Mouse (Mus musculus) liver, embryonic 16.5 days (tissue): ENCODE data around the gene Galns. TPM values are rescaled to one million over a fixed set of nuclear protein-coding genes. Genes with fewer than 3 reads are reported as not detected.

Experiments used
- ATAC-seq: fragments of 200-750 bp; cut with Nextera tagmentation; 2 replicates; pipeline ENCODE4 v1.8.0; 2017; ENCODE audit warnings: low read depth, mild to moderate bottlenecking, moderate number of reproducible peaks, moderate library complexity
- H3K27ac ChIP-seq: fragments of 300-500 bp; sonication (generic); 2 replicates; pipeline ENCODE4 v1.5.1; 2014; ENCODE audit warnings: mild to moderate bottlenecking, low read length
- H3K27me3 ChIP-seq: fragments of 300-500 bp; sonication (generic); 2 replicates; pipeline ENCODE4 v1.6.1; 2014; ENCODE audit warnings: low read depth, low read length, mixed read lengths; ENCODE audit not compliant: control insufficient read depth, insufficient read depth
- H3K36me3 ChIP-seq: fragments of 300-500 bp; sonication (generic); 2 replicates; pipeline ENCODE4 v1.6.1; 2014; ENCODE audit warnings: mild to moderate bottlenecking; ENCODE audit not compliant: control insufficient read depth, insufficient read depth
- H3K4me1 ChIP-seq: fragments of 300-500 bp; sonication (generic); 2 replicates; pipeline ENCODE4 v1.6.1; 2014; ENCODE audit warnings: low read depth, low read length, mixed read lengths; ENCODE audit not compliant: control insufficient read depth
- H3K4me2 ChIP-seq: fragments of 300-500 bp; sonication (generic); 2 replicates; pipeline ENCODE4 v1.6.1; 2014; ENCODE audit warnings: low read depth, low read length, mixed read lengths
- H3K4me3 ChIP-seq: fragments of 300-500 bp; sonication (generic); 2 replicates; pipeline ENCODE4 v1.5.1; 2014; ENCODE audit warnings: low read depth, mild to moderate bottlenecking, low read length
- H3K9ac ChIP-seq: fragments of 300-500 bp; sonication (generic); 2 replicates; pipeline ENCODE4 v1.6.1; 2014; ENCODE audit warnings: low read depth, low read length
- H3K9me3 ChIP-seq: fragments of 300-500 bp; sonication (generic); replicated peaks from 2 replicates; pipeline ENCODE4 v1.6.1; 2016; ENCODE audit warnings: low read length; ENCODE audit not compliant: control insufficient read depth
- WGBS: fragments of 180-500 bp; shearing (Covaris S2); extraction: QIAGEN DNeasy Blood & Tissue Kit; methylation state at CpG from one replicate; pipeline ENCODE4 v1.1.7; 2014; ENCODE audit not compliant: insufficient replicate concordance; 5-methylcytosine and 5-hydroxymethylcytosine counted together
- polyA plus RNA-seq: library from polyadenylated mRNA; unstranded; fragments of >200 nt; fragmentation: Nextera tagmentation; extraction: Ambion mirVana; gene quantifications from 2 replicates; pipeline ENCODE4 v1.2.1, GENCODE M21; 2015

Galns gene
- polyA plus RNA-seq, 1 experiment from 2014 or later: 8.6 TPM

- H3K9ac ChIP-seq: no peak overlapping the region
Observed at GRCm38 (mm10) chr8:122648192-122648970, 37.1 kb upstream of the Galns start.

GRCm38 (mm10) chr8:122646337-122646736 lies 35.1 kb upstream of the Galns start:
- H3K27ac ChIP-seq: no peak overlapping the region
- H3K27me3 ChIP-seq: no peaks in the 10 kb centered on the region
- 80% methylated on average over 16 of the region's 16 CpGs for WGBS
- no peak for ATAC-seq
- H3K9ac ChIP-seq: no peak overlapping the region
- H3K4me3 ChIP-seq: no peak overlapping the region
- no peak overlapping the region for H3K4me2 ChIP-seq
- no peaks in the 10 kb centered on the region for H3K4me1 ChIP-seq
- no peaks in the 10 kb centered on the region for H3K9me3 ChIP-seq
- no peaks in the 10 kb centered on the region; the same call in 1 of the 2 replicates for H3K36me3 ChIP-seq

More at GRCm38 (mm10) chr8:122648192-122648970, 37.1 kb upstream of the Galns start:
- 81% methylated on average over 15 of the region's 15 CpGs for WGBS
- Histone ChIP-seq H3K27me3 (no peaks in the 10 kb centered on the region), H3K4me2 (no peak overlapping the region), H3K36me3 (no peaks in the 10 kb centered on the region; the same call in 1 of the 2 replicates), H3K4me3 (no peak overlapping the region), H3K27ac (no peak overlapping the region), H3K4me1 (peaks cover 2% of the 10 kb centered on the region; the same call in 1 of the 2 replicates), H3K9me3 (no peaks in the 10 kb centered on the region)
- no peak for ATAC-seq

GRCm38 (mm10) chr8:122644175-122644954 lies 33.1 kb upstream of the Galns start:
- no peaks in the 10 kb centered on the region; the same call in 1 of the 2 replicates for H3K4me1 ChIP-seq
- WGBS: 67% methylated on average over 6 of the region's 6 CpGs
- no peak overlapping the region for H3K4me3 ChIP-seq
- H3K36me3 ChIP-seq: no peaks in the 10 kb centered on the region; the same call in 1 of the 2 replicates
- no peaks in the 10 kb centered on the region for H3K9me3 ChIP-seq
- no peak for ATAC-seq
- no peaks in the 10 kb centered on the region for H3K27me3 ChIP-seq
- no peak overlapping the region for H3K4me2 ChIP-seq
- no peak overlapping the region for H3K9ac ChIP-seq
- no peak overlapping the region for H3K27ac ChIP-seq

- H3K36me3 ChIP-seq: no peaks in the 10 kb centered on the region
Observed at GRCm38 (mm10) chr8:122642071-122642470, 30.8 kb upstream of the Galns start.

GRCm38 (mm10) chr8:122641406-122641805 lies 30.1 kb upstream of the Galns start:
- 84% methylated on average over 15 of the region's 15 CpGs for WGBS
- Histone ChIP-seq H3K4me3 (no peak overlapping the region), H3K4me1 (peaks cover 12% of the 10 kb centered on the region), H3K27me3 (no peaks in the 10 kb centered on the region), H3K9me3 (no peaks in the 10 kb centered on the region), H3K9ac (no peak overlapping the region), H3K27ac (no peak overlapping the region), H3K36me3 (no peaks in the 10 kb centered on the region), H3K4me2 (no peak overlapping the region)
- ATAC-seq: no peak

More at GRCm38 (mm10) chr8:122642071-122642470, 30.8 kb upstream of the Galns start:
- H3K27ac ChIP-seq: no peak overlapping the region
- no peak overlapping the region for H3K4me3 ChIP-seq
- peaks cover 6% of the 10 kb centered on the region for H3K4me1 ChIP-seq
- H3K4me2 ChIP-seq: no peak overlapping the region
- 65% methylated on average over 9 of the region's 9 CpGs for whole genome bisulfite sequencing
- H3K9ac ChIP-seq: no peak overlapping the region
- H3K27me3 ChIP-seq: no peaks in the 10 kb centered on the region
- ATAC-seq: no peak
- no peaks in the 10 kb centered on the region for H3K9me3 ChIP-seq

GRCm38 (mm10) chr8:122640825-122641224 lies 29.6 kb upstream of the Galns start:
- Histone ChIP-seq H3K9me3 (no peaks in the 10 kb centered on the region), H3K27ac (no peak overlapping the region), H3K4me1 (peaks cover 17% of the 10 kb centered on the region), H3K4me2 (no peak overlapping the region), H3K9ac (no peak overlapping the region), H3K27me3 (no peaks in the 10 kb centered on the region), H3K36me3 (no peaks in the 10 kb centered on the region), H3K4me3 (no peak overlapping the region)
- no peak for ATAC-seq
- 81% methylated on average over 4 of the region's 4 CpGs for WGBS

GRCm38 (mm10) chr8:122639521-122640248 lies 28.4 kb upstream of the Galns start:
- H3K27me3 ChIP-seq: no peaks in the 10 kb centered on the region
- no peak overlapping the region for H3K4me3 ChIP-seq
- H3K36me3 ChIP-seq: no peaks in the 10 kb centered on the region
- no peak overlapping the region for H3K9ac ChIP-seq
- no peak overlapping the region for H3K4me2 ChIP-seq
- H3K9me3 ChIP-seq: no peaks in the 10 kb centered on the region
- peaks cover 23% of the 10 kb centered on the region for H3K4me1 ChIP-seq
- WGBS: 65% methylated on average over 16 of the region's 16 CpGs
- ATAC-seq: no peak
- H3K27ac ChIP-seq: no peak overlapping the region; the same call in 1 of the 2 replicates

- H3K36me3 ChIP-seq: peaks cover 3% of the 10 kb centered on the region; the same call in 1 of the 2 replicates
- WGBS: 81% methylated on average over 16 of the region's 16 CpGs
Observed at GRCm38 (mm10) chr8:122638601-122639000, 27.3 kb upstream of the Galns start.

More at GRCm38 (mm10) chr8:122638601-122639000, 27.3 kb upstream of the Galns start:
- Histone ChIP-seq H3K4me3 (no peak overlapping the region), H3K9ac (no peak overlapping the region), H3K27me3 (no peaks in the 10 kb centered on the region), H3K9me3 (no peaks in the 10 kb centered on the region), H3K27ac (no peak overlapping the region), H3K4me1 (peaks cover 23% of the 10 kb centered on the region), H3K4me2 (no peak overlapping the region)
- no peak for ATAC-seq
